Mouse (Mus musculus) heart, postnatal 14 days (tissue): ENCODE results near the gene Sorcs2. TPM values are rescaled to one million over a fixed set of nuclear protein-coding genes. Genes with fewer than 3 reads are reported as not detected.

Experiments
- DNase-seq, 2 experiments: peaks; one replicate each; pipeline ENCODE4 v3.0.0; 2021 to 2022
- intact Hi-C: fragments of 180-260 bp; cut with DNase I; formaldehyde crosslinking; loops from one replicate; pipeline ENCODE4 v1.15.1; 2025
- total RNA-seq, 2 experiments: library from RNA; stranded (reverse); gene quantifications; 2 replicates each; pipeline ENCODE4 v1.2.3; 2021

Sorcs2 gene
- total RNA-seq, 2 experiments from 2014 or later: 9.6 to 9.9 TPM

DNA sequence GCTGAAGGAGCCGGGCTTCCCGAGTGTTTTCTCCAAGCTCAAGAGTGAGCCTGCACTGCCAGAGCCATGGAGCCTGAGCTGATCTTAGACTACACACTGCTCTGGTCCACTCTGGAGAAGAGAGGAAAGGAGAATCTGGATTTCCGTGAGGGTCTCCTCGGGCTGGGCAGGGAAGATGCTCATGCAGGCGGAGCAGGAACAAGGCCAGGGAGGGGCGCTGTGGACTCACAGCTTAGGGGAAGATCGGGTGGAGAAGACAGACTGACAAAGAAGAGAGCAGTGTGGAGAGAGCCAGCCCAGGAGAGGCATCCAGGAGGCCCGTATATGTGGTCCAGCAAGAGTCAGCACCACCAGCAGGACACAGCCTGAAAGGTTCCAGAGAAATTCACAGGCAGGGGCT lies 248.8 kb downstream of the Sorcs2 start:
- intact Hi-C loops: loop anchor here (5.0 kb wide), 1 partner anchor 248 kb away; the partner anchor contains the start of gene Sorcs2
- no peak for DNase-seq

DNA sequence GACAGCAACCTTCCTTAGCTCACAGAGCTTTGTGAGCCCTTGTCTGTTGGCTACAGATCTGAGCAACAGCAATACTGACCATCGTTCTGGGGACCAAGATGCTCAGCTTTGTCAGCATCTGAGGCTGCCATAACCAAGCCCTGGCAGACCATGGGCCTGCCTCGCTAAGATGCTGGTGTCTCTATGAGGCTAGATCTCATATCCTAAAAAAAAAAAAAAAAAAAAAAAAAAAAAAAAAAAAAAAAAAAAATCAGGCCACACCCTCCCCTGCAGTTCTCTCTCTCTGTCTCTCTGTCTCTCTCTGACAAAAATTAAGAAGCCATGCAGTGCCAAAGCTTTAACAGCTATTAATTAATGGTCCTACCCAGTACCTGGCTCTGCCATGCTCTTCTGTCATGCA lies 251.3 kb downstream of the Sorcs2 start:
- no peak for DNase-seq
- intact Hi-C loops: loop anchor here (5.0 kb wide), 1 partner anchor 251 kb away; the partner anchor contains the start of gene Sorcs2

DNA sequence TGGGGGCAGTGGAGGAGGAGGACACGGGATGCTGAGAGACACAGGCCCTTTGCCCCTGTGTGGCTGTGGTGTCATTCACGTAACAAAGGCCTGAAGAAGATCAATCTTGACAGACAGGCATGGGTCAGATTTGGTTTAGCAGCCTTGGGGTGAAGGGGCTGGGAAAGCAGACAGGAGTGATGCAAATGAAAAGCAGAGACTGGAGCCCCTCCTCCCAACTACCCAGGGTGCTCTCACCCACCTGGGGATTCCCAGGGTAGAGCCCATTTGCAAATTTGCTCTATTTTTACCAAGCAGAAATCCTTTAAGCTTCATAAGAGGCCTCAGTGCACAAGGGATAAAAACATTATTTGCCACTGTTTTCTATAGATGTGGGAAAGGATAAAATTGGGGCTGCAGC lies 253.4 kb downstream of the Sorcs2 start:
- no peak for DNase-seq
- intact Hi-C loops: loop anchor here (5.0 kb wide), 3 partner anchors 78 to 178 kb away; no protein-coding TSS in a partner anchor

DNA sequence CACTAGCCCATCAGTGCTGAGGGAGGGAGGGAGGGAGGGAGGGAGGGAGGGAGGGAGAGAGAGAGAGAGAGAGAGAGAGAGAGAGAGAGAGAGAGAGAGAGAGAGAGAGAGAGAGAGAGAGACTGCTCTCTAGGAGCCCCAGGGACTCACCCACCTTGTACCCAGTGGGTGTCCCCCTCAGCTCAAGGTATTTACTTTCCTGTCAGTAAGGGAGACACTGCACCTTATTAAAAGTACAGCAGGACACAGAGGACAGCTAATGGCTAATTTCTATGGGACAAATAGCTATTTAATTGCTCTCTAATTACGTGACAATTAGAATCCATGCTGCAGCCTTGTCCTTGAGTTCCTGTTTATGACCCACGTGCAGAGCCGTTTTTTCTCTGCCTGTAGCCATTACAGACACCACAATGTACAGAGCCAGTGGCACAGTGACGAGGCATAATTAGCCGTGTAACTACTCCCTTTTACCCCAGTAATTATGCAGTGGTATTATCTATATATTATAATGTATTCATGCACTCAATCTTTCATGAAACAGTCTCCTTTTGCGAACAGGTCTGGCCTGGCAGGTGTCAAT lies 256.2 kb downstream of the Sorcs2 start:
- no peak for DNase-seq
- intact Hi-C loops: loop anchor here (5.0 kb wide), 3 partner anchors 81 to 181 kb away; no protein-coding TSS in a partner anchor

DNA sequence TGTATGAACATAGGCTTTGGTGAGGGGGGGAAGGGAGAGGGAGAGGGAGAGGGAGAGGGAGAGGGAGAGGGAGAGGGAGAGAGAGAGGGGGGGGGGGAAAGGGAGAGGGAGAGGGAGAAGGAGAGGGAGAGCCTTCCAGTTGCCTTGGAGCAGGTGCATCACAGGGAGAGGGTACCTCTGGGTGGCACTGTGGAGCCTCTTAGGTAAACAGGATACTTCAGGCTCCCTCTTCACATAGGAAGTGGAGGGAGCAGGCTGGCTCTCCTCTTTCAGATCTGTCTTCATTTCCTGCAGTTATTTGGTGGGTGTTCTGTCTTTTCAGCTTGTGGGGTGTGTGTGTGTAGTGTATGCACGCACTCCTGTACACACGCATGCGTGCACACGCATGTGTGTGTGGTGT lies 256.8 kb downstream of the Sorcs2 start:
- peak in 1 of 2 experiments; percentile 37 for DNase-seq
- intact Hi-C loops: loop anchor here (5.0 kb wide), 3 partner anchors 81 to 181 kb away; no protein-coding TSS in a partner anchor

DNA sequence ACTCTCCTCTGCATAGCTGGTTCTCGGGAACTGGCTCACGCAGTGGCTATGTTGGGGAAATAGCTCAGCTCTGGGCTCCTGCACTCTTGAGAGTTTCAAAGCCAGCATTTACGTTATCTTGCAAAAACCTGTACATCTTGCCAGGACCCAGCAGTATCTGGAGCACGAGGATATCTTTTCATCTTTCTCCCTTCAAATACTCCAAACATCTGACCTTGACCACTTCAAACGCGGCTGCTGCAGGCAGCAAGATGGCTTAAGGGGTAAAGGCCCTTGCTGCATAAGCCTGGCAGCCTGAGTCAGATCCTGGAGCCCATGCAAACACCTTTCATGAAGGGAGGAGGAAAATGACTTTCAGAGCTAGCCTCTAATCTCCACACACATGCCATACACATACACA lies 258.2 kb downstream of the Sorcs2 start:
- intact Hi-C loops: loop anchor here (5.0 kb wide), 3 partner anchors 83 to 183 kb away; no protein-coding TSS in a partner anchor
- DNase-seq: no peak

DNA sequence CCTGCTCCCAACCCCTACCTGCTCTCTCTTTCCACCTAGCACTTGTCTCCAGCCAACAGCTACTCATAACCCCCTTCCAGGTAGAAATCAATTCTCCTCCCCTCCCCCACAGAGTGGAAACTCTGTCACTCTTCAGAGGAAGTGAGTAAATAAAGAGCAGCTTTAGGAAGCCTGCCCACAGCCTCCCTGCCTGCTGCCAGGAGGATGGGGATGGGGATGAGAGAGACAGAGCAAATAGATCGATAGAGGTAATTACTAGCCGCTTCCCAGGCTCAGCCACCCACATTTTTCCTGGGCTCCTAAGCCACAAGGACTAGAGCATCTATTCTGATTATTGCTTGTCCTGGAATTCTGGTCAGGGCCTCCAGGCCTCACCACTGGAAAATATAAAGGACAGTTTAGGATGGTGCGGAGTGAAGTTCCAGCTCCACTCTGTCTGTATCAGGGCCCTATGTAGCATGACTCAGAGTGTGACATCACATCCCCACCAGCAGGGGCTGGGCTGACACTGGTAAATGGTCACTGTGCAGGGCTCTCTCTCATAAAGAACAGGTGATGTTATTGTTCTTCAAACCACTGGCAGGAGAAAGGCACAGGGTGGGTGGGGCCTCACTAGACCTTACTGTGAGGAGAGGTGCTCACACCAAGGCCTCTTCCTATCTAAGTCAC lies 261.9 kb downstream of the Sorcs2 start:
- intact Hi-C loops: no loop called here
- DNase-seq: no peak

DNA sequence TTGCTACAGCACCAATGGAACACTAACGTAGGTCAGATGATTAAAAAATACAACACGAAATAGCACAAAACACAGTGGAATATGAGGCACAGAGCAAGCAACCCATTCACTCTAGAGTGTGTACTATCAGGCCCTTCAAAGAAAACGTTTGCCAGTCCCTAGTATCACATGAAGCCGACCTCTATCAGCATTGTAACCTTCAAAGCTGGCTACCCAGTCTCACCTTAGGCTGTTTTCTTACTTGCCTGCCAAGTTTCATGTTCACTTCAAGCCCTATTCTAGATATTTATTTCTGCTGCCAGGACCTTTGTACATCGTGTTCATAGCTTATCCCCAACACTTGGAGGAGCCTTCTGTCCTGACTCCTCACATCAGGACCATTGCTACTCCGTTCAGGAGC lies 263.6 kb downstream of the Sorcs2 start:
- intact Hi-C loops: no loop called here
- DNase-seq: peak in 1 of 2 experiments; percentile 19

DNA sequence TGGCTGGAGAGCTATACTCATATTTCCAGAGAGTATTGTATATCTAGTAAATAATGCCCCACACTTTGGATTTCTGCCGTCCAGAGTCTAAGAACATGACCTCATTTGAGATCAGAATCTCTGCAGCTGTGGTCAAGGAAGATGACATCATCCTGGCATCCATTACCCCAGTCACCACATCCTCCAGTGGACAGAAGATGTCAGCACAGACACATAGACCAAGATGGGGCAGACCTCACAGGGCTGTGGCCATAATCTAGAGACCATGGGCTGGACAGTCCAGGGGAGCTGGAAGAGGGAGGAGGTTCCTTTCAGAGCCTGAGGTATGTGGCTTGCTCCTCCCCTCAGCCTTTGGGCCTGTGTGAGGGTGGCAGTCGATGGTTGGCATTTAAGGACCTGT lies 264.0 kb downstream of the Sorcs2 start:
- intact Hi-C loops: no loop called here
- DNase-seq: no peak

DNA sequence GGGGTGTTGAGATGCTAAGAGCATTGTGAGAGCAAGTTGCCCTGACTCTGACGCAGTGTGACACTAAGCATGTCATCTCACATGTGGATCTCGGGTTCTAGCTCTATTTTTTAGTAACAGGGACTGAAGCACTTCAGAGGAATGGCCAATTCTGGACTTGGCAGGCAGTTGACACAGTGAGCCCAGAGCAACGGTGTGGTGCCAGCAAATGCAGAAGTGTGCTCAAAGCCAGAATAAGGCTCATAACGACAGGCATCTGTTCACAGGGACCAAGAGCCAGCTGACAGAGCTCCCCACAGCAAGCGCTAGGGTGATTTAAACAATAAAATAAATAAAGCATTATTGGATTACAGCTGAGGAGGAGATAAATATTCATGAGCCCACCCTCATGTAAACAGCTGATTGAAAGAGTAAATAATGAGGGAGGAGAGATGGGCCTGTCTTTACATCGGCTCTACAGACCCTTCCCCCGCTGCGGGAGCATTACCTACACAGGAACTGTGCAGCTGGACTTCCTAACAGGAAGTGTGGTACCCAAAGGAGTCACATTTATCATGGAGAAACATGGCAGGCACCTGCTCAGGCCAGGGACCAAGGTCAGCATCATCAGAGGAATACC lies 267.4 kb downstream of the Sorcs2 start:
- intact Hi-C loops: no loop called here
- DNase-seq: peak; percentile 36 to 63

DNA sequence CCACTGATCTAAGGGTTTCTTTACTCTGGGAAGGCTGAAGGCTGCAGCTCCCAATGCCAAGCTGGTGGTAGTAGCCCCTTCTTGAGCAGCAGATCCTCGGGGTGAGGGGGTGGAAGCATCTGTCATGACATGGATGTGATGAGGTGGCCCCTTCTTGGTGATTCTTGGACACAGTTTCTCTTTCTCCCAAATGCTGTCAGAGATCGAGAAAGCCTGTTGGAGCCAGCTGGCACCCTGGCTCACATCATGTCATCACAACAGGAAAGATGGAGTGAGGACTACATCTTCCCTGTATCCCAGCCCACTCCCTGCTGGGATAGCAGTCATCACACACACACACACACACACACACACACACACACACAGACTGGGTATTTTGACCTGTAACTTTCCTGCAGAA lies 268.3 kb downstream of the Sorcs2 start:
- intact Hi-C loops: no loop called here
- DNase-seq: peak in 1 of 2 experiments; percentile 32

DNA sequence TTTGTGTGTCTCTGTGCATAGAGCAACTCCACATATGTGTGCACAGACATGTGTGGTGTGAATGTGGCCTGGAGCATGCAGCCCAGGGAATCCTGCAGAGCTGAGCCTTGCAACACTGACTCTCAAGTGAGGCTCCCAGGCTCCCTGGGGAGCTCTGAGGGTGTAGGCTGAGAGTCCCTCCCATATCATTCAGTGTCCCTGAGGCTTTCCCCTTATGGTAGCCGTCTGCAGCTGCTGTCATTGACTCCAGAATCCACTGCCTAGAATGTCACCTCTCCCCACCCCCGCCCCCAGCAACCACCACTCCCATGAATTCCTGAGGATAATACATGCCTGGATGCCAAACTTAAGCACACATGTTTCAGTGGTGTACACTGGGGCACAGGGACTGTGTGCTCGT lies 269.4 kb downstream of the Sorcs2 start:
- DNase-seq: peak; percentile 23 to 34

DNA sequence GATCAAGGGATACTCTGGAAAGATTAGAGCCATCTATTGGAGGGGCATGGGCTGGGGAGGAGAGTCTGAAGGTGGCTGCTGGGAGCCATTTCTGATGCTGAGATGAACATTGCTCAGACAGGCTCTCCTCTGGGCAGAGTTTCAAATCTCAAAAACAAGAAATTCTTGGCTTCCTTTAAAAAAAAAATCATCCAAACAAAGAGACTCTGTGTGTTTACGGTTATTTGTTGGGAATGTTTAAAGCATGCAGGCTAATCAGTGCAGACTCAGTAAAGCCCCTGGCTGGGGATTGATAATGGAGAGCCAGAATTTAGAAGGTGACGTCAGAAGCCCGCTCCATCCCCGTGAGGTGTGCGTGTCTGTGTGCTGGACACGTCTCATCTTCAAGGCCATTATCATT lies 272.9 kb downstream of the Sorcs2 start:
- no peak for DNase-seq
- intact Hi-C loops: no loop called here

More for the DNA sequence above, 269.4 kb downstream of the Sorcs2 start:
- intact Hi-C loops: no loop called here

DNA sequence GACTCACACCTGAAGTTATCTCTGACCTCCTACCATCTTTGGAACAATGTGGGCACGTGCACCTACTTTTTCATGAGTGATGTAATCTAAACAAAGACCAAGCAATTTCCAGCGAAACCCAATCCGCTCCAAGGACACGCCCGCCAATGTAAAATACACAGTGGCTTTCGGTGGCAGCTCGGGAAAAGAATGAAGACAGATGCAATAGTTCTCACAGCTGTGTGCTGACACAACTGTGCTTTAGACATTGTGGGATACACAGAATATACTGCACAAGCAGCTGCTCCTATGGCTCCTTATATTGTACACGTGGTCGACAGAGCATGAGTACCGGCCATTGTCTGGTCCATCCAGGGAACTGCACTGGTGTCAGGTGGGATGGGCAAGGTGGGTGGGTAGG lies 275.0 kb downstream of the Sorcs2 start:
- intact Hi-C loops: no loop called here
- no peak for DNase-seq

DNA sequence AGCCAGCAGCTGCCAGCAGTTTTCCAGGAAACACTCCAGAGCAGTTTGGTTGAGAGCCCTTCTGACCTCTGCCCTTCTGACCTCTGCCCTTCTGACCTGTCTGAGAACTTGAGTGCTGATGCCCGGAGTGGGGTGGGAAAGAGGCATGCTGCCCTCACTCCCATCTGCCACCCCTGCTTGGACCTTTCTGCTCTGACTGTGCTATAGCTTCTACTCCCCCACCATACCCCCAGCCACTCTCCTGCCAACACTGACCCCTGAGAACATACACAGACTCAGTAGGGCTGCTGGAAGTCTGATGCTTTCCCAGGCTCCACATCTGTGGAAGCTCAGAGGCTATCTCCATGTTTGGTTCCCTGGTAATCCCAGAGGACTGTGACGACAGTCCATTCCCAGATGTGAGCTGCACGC lies 277.0 kb downstream of the Sorcs2 start:
- intact Hi-C loops: no loop called here
- peak; percentile 42 to 63 for DNase-seq

DNA sequence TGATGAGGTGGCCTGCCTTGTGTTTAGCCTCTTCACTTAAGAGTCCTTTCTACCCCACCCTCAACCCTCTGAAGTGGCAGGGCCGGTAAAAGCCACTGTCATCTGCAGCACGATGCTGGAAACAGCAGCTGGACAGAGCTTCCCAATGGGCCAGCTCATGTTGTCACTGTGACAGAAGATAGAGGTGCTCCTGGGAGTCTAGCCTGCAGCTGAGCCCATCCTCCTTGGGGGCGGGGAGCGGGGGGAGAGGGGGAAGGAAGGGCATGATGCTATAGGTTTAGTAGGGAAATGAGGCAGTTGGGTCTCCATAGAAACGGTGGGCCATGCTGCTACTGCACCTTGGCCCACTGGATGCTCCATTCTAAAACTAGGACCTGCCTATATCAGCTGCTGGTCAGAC lies 279.9 kb downstream of the Sorcs2 start:
- DNase-seq: no peak
- intact Hi-C loops: no loop called here

DNA sequence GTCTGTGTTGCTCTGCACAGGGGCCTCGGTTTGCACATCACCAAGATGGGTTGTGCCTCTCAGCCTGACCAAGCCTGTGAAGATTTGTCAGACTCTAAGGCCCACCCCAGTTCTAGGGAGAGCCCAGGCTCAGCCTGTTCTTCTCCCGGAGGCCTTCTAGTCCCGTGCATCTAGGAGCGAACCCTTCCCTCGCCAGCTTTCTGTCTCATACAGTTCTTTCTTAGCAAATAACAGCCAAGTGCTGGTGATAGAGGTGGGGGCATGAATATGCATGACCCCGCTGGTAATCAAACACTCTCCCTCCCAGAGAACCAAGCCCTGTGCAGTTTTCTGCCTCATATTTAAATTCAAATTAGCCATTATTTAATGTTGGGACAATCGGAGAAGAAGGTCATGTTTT lies 282.4 kb downstream of the Sorcs2 start:
- intact Hi-C loops: no loop called here
- DNase-seq: no peak

DNA sequence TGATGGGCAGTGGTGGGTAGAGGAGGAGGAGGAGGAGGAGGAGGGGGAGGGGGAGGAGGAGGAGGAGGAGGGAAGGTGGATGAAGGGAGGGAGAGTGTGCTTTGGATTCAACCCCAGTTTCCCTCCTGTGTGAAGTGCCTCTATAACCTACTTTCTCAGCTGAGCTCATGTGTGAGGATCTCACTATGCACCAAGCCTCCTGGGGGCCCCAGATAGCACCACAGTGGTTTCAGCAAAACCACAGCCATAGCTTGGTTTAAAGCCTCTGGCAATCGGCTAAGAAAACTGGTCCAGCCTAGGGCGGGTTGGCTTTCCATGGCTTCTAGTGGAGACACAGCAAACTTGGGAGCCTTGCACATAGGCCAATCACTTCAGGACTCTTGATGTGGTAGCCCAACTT lies 284.2 kb downstream of the Sorcs2 start:
- intact Hi-C loops: no loop called here

DNA sequence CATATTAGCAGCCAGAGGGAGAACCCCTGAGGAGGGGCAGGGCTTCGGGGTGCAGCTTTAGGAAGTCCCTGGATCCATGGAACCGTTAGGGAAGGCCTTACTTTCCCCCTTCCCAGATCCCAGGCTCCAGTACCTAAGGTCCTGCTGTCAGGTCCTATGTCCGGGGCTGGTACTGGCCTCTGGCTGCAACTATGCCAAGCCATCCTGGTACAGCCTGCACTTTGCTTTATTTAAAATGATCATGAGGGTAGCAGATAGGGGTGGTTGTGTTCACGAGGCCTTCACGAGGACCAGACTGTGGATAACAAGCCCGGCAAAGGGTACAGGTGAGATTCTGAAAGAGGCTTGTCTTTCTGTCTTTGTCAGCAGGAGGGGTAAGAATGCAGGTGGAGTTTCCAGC lies 285.2 kb downstream of the Sorcs2 start:
- intact Hi-C loops: no loop called here
- no peak for DNase-seq

More for the DNA sequence above, 284.2 kb downstream of the Sorcs2 start:
- no peak for DNase-seq

DNA sequence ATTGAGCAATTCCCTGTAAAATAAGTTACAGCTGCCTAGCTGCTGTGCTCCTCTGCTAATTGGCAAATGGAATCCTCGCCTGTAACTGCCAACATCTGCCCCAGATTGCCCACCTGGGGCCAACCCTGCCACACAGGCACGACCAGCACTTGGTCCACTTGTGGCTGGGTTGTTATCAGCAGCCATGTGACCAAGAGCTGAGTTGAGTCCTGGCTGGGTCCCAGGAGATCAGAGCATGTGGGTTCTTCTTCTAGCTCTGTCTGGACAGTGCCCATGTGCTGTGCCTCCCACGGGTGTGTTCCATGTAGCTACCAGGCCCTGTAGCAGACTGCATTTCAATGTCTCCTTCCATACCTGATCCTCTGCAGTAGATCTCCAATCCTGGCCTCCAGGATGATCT lies 286.4 kb downstream of the Sorcs2 start:
- intact Hi-C loops: no loop called here
- peak; percentile 48 to 49 for DNase-seq

DNA sequence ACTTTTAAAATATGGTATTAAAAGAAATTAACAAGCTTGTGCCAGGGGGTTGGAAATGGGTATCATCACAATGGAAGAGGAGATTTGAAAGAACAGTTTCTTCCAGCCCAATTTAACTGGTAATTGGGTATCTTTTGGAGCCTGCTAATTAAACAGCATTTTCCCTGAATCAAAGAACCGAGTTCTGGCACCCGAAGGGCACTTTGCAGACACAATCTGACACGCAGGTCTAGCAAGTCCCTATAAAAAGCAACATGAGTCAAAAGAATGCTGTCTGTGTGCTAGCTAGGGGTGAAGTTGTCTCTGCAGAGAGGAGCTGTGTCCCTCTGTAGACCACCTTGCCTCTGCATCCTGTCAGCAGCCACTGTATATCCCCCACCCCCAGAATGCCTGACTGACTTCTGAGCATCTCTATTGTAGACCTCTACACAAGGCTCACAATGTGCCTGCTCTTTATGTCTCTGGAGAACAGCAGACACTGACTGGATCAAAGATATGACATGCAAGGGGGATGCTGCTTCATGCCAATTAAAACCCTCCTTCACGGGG lies 289.5 kb downstream of the Sorcs2 start:
- intact Hi-C loops: no loop called here
- no peak for DNase-seq
